Mouse (Mus musculus) left cerebral cortex, adult 11 months (tissue): Measurements from ENCODE around the gene Zfyve1.

Experiments
- DNase-seq: peaks from one replicate; pipeline ENCODE4 v3.0.0; 2022; ENCODE audit warnings: low spot score

Zfyve1 gene

GRCm38 (mm10) chr12:83580283-83580682 is 16.7 kb downstream of the Zfyve1 start:
- no peak for DNase-seq

DNA sequence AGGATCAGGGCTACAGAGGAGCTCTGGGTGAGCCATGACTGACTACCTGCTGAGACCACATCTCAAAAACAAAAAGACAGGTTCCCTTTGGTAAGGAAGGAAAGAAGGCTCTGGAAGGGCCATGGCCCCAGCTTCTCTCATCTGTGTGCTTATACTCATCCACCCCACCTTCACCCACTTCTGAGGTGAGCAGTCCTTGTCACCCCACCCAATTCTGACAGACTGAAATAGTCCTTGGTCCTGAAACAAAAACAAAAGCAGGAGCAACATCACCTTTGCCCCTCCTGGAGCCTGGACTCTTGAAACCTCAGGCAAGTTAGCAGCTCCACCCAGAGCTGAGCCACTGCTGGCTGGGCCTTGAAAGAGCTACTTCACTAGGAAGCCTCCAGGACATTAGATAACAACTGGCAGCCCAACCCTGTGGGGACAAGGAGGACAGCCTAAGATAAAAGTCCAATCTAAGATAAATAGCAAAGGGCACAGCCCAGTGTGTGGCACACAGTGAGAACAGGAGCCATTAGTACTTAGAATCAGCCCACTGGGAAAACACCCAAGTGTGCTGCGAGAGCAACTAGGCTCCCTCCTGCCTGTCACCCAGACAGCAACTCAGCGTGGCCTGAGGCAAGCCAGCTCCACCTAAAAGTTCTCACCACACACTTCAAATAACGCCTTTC is 18.0 kb downstream of the Zfyve1 start:
- DNase-seq: no peak

- DNase-seq: no peak
These were observed 18.7 kb downstream of the Zfyve1 start for GRCm38 (mm10) chr12:83578356-83578755.

DNA sequence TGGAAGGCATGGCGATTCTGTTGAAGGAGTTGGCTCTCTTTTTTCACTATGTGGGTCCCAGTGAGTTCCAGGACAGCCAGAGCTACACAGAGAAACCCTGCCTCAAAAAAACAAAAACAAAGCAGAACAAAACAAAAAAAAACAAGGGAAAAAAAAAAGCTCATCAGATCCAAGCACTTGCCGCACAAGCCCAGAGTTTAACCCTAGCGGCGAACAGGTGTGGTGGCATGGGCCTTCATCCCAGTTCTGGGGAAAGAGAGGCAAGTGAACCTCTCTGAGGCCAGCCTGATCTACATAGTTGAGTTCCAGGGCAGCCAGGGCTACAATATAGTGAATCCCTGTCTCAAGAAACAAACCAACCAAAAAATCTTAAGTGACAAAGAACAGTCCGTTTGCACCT is 19.6 kb downstream of the Zfyve1 start:
- no peak for DNase-seq

GRCm38 (mm10) chr12:83572717-83573116 is 24.3 kb downstream of the Zfyve1 start:
- DNase-seq: no peak

GRCm38 (mm10) chr12:83569866-83570265 is 27.2 kb downstream of the Zfyve1 start:
- DNase-seq: no peak

- no peak for DNase-seq
These were observed 34.4 kb downstream of the Zfyve1 start for GRCm38 (mm10) chr12:83562589-83562988.

DNA sequence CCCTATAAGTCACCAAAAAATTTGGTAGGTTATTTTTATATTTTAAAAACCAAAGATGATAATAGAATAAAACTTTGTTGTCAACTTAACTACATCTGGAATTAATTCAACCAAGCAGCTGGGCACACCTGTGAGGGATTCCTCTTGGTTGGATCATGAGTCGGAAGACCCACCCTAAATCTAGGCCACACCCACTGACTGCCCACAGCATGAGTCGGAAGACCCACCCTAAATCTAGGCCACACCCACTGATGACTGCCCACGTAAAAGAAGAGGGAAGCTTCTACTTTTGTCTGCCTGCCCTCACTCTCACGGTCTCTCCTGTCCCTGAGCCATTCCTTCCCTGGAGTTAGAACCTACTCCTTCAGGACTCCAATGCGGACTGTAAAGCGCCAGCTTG is 36.8 kb downstream of the Zfyve1 start:
- no peak for DNase-seq

- no peak for DNase-seq
These were observed 38.5 kb downstream of the Zfyve1 start for GRCm38 (mm10) chr12:83558496-83558895.

GRCm38 (mm10) chr12:83555605-83556004 is 41.4 kb downstream of the Zfyve1 start:
- DNase-seq: no peak

DNA sequence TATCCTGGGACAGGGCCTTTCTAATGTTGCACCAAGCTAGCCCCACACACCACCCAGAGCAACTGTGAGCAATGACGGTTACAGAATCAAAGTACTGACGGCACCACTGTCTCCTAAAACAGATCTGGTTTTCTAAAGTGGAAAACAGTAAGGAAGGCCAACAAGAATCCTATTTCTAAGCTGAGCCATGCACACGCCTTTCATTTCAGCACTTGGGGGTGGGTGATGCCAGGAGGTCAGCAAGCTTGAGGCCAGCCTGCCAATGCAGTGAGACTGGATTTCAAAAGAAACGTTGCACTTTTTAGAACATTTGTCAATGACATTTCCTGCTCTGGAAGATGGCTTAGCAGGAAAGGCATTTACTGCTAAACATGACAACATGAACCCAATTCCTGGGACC is 43.2 kb downstream of the Zfyve1 start:
- no peak for DNase-seq

DNA sequence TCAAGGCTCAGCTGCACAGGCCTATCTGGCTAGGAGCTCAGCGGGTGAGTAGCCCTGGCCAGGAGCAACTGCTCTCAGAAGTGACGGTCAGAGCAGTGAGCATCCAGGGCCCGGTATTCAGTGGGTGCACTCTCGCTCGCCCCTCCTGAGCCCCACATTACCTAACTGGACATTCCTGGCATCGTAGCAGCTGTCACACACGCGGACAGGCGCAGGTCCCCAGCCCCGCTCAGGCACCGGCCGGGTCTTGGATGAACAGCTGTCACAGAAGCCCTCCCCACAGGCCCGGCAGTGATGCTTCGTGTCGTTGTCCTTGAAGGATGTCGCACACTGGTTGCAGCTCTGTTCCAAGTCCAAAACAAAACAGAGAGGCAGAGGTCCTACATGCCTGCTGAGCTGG is 45.7 kb downstream of the Zfyve1 start:
- no peak for DNase-seq

- no peak for DNase-seq
These were observed 52.2 kb downstream of the Zfyve1 start for GRCm38 (mm10) chr12:83544791-83545190.

DNA sequence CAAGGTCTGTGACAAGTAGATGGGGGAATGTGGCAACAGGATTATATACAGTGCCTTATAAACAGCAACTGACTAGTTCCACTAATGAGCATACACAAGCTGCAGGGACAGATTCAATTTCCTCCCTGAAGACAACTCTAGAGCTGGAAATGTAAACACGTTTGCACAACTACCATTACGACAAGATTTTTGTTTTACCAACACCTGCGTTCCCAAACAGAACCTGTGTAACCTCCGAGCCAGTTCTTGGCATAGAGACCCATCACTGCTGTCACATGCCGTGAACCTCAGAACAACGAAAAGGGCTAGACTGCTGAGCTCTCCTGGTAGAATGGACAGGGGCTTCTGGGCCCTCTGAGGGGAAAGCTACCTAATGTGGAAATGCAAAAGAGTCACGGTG is 53.0 kb downstream of the Zfyve1 start:
- DNase-seq: no peak

DNA sequence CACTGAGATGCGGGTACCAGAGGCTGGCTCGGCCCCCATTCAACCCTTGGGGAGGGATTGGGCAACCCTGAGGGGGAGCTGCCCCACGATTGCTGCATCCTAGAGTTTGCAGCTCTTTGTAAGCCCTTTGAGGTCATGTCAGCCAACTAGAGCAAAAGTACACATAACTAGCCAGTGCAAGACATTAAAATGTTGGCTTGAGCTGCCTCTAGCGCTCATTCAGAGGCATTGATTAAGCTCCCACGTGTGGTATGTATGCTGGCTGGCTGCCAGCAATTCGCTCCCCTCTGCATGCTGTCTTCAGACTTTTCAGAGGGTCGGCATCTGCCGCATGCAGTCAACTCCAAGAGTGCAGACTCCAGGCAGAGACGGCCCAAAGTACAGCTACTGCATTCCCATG is 61.0 kb downstream of the Zfyve1 start:
- no peak for DNase-seq

DNA sequence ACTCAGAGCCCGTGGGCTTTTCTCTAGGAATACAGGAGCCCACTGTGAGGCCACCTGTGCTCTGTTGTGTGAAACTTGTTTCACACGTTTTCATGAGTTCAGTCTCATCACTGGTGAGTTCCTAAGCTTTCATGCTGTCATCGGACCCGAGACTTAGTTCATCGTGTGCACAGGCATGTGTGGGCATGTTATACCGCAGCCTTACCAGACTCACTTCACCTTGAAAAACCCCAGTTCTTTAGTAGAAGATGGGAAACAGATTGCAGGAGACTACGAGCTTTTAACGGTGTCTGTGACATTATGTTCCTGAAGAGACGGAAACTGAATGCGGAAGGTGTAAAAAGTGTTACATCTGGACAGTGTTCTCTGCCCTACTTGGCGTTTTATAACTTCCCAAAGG is 61.6 kb downstream of the Zfyve1 start:
- no peak for DNase-seq

GRCm38 (mm10) chr12:83534190-83534589 is 62.8 kb downstream of the Zfyve1 start:
- no peak for DNase-seq

- DNase-seq: no peak
These were observed 64.1 kb downstream of the Zfyve1 start for GRCm38 (mm10) chr12:83532966-83533365.

GRCm38 (mm10) chr12:83531992-83532391 is 65.0 kb downstream of the Zfyve1 start:
- DNase-seq: no peak

DNA sequence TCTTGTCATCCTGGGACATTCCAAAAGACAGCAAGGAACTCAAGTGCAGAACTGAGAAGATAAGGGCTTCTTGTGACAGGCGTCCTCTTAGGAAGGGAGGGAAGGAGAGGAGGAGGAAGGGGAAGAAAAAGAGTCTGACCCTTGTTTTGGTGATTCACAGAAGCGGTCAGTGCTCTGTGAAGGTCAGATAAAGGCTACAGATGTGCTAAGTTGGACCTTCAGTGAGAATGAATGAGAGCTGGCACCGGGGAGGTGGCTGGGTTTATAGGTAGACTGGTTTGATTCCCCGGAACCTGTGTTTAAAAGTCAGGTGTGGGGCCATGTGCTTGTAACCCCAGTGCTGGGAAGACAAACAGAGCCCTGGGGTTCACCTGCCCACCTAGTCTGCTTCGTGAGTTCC is 68.4 kb downstream of the Zfyve1 start:
- no peak for DNase-seq

- no peak for DNase-seq
These were observed 69.2 kb downstream of the Zfyve1 start for GRCm38 (mm10) chr12:83527816-83528215.

- no peak for DNase-seq
These were observed 71.0 kb downstream of the Zfyve1 start for GRCm38 (mm10) chr12:83525822-83526544.

DNA sequence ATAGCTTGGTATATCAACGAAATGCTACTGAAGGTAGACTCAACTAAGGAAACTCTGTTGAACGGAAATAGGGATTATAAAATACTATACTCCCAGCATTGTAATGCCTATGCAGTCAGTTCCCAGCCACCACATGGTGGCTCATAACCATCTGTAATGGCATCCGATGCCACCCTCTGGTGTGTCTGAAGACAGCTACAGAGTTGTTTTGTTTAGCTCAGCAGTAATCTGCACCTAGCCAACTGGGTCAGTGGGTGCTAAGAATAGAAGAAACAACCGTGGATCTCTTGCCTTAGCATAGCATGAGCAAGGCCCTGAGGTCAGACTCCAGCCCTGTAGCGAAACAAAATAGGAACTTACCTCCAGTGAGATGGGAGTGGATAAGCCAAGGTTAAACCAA is 72.7 kb downstream of the Zfyve1 start:
- DNase-seq: no peak

GRCm38 (mm10) chr12:83523892-83524291 is 73.1 kb downstream of the Zfyve1 start:
- no peak for DNase-seq
